Mouse (Mus musculus) stomach, postnatal 0 days (tissue): Measurements from ENCODE around the gene Fam71b. TPM values are rescaled to one million over a fixed set of nuclear protein-coding genes. Genes with fewer than 3 reads are reported as not detected.

Experiments used
- ATAC-seq: fragments of 200-750 bp; cut with Nextera tagmentation; 2 replicates; pipeline ENCODE4 v1.8.0; 2017; ENCODE audit not compliant: low FRiP score, low TSS enrichment
- DNase-seq: peaks from one replicate; pipeline ENCODE4 v3.0.0-alpha.2; 2016; ENCODE audit warnings: low spot score
- H3K27ac ChIP-seq: fragments of 300-500 bp; sonication (generic); replicated peaks from 2 replicates; pipeline ENCODE4 v1.5.1; 2014; ENCODE audit warnings: mild to moderate bottlenecking, control low read depth
- H3K27me3 ChIP-seq: fragments of 300-500 bp; sonication (generic); 2 replicates; pipeline ENCODE4 v1.6.1; 2014; ENCODE audit warnings: low read length; ENCODE audit not compliant: control insufficient read depth, insufficient read depth
- H3K36me3 ChIP-seq: fragments of 300-500 bp; sonication (generic); 2 replicates; pipeline ENCODE4 v1.6.1; 2014; ENCODE audit warnings: low read length, mixed read lengths; ENCODE audit not compliant: control insufficient read depth, insufficient read depth
- H3K4me1 ChIP-seq: fragments of 300-500 bp; sonication (generic); replicated peaks from 2 replicates; pipeline ENCODE4 v1.6.1; 2014; ENCODE audit warnings: antibody characterized with exemption; ENCODE audit not compliant: control insufficient read depth, insufficient read depth
- H3K4me2 ChIP-seq: fragments of 300-500 bp; sonication (generic); replicated peaks from 2 replicates; pipeline ENCODE4 v1.6.1; 2014; ENCODE audit warnings: low read depth, mild to moderate bottlenecking, control low read depth, moderate library complexity
- H3K4me3 ChIP-seq: fragments of 300-500 bp; sonication (generic); 2 replicates; pipeline ENCODE4 v1.5.1; 2014; ENCODE audit warnings: low read depth, low read length, control low read depth
- H3K9ac ChIP-seq: fragments of 300-500 bp; sonication (generic); 2 replicates; pipeline ENCODE4 v1.6.1; 2014; ENCODE audit warnings: mild to moderate bottlenecking, low read length, control low read depth, mixed read lengths
- H3K9me3 ChIP-seq: fragments of 300-500 bp; sonication (generic); 2 replicates; pipeline ENCODE4 v1.6.1; 2016; ENCODE audit warnings: low read length; ENCODE audit not compliant: control insufficient read depth
- CTCF ChIP-seq: IDR thresholded peaks from 2 replicates; pipeline ENCODE4 v1.5.1; 2016; ENCODE audit warnings: antibody characterized with exemption, low read depth, mild to moderate bottlenecking, moderate library complexity
- EP300 ChIP-seq: optimal IDR thresholded peaks from 2 replicates; pipeline ENCODE3; 2016; ENCODE audit warnings: antibody characterized with exemption
- WGBS: fragments of 180-500 bp; shearing (Covaris S2); extraction: QIAGEN DNeasy Blood & Tissue Kit; methylation state at CpG from one replicate; pipeline ENCODE4 v1.1.7; 2014; 5-methylcytosine and 5-hydroxymethylcytosine counted together
- polyA plus RNA-seq: library from polyadenylated mRNA; unstranded; fragments of >200 nt; fragmentation: Nextera tagmentation; extraction: Ambion mirVana; gene quantifications from 2 replicates; pipeline ENCODE4 v1.2.1, GENCODE M21; 2015

The Fam71b gene
- polyA plus RNA-seq, 1 experiment from 2014 or later = not detected

DNA sequence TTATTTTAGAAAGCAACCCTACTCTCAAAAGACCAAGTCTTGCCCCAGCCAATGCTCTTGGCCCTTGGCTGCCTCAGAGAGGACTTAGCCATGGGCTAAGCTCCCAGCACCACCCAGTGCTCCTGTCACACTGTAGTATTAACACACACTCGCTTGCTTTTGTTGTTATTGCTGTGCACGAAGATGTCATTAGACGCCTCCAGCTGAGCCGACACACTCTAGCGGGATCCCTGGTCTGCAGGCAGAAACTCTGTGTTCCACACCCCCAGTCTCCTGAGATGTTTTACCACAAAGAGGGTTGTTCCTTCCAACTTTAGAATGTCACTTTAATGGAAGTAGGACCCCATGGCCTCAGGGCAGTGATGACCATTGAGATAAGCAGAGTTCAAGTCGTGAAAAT is 7.9 kb upstream of the Fam71b start:
- H3K9ac ChIP-seq = no peak overlapping the region
- ATAC-seq = no peak
- no peaks in the 10 kb centered on the region for H3K27me3 ChIP-seq
- no peaks in the 10 kb centered on the region for H3K4me1 ChIP-seq
- H3K4me3 ChIP-seq = no peak overlapping the region
- TF ChIP-seq EP300 = no peak
- no peak for TF ChIP-seq CTCF
- H3K4me2 ChIP-seq = no peak overlapping the region
- WGBS = 69% methylated on average over 6 of the region's 6 CpGs
- H3K27ac ChIP-seq = no peak overlapping the region
- H3K36me3 ChIP-seq = no peaks in the 10 kb centered on the region
- no peaks in the 10 kb centered on the region for H3K9me3 ChIP-seq
- DNase-seq = no peak

GRCm38 (mm10) chr11:46389336-46390117 is 6.8 kb upstream of the Fam71b start, which contains the start of gene Itk:
TSS of gene Itk (minus strand) at chr11:46389515.
- Histone ChIP-seq H3K27ac (no peak within 1 kb of the TSS), H3K9ac (no peak within 1 kb of the TSS), H3K36me3 (no peaks in the 10 kb centered on the region), H3K27me3 (no peaks in the 10 kb centered on the region), H3K4me1 (no peaks in the 10 kb centered on the region), H3K9me3 (no peaks in the 10 kb centered on the region), H3K4me3 (no peak within 1 kb of the TSS), H3K4me2 (no peak within 1 kb of the TSS)
- TF ChIP-seq EP300 (no peak), CTCF (no peak)
- no peak for DNase-seq
- no peak for ATAC-seq
- 77% methylated on average over 13 of the region's 13 CpGs for WGBS

DNA sequence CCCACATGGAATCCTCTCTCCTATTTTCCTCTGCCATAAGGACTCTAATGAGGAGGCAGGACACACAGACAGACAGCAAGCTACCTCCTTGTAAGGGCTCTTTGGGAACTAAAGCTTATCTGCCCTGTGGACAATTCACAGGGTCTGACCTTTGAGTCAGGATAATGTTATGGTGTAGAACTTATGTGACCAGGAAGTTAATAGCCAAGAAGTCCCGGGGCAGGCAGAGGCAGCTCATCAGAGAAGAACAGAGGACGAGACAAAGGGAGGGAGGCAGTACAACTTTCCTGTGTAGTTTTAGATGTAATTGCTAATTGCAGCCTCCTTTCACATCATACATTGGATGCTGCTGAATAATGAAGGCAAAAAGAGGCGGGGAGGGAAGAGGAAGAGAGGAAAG is 5.7 kb upstream of the Fam71b start:
- ATAC-seq (no peak), DNase-seq (no peak)
- TF ChIP-seq CTCF (no peak), EP300 (no peak)
- no peak overlapping the region for H3K4me2 ChIP-seq
- no peaks in the 10 kb centered on the region for H3K9me3 ChIP-seq
- WGBS = 53% methylated on average over 3 of the region's 3 CpGs
- no peak overlapping the region for H3K9ac ChIP-seq
- no peaks in the 10 kb centered on the region for H3K4me1 ChIP-seq
- no peaks in the 10 kb centered on the region for H3K27me3 ChIP-seq
- H3K4me3 ChIP-seq = no peak overlapping the region
- H3K27ac ChIP-seq = no peak overlapping the region
- no peaks in the 10 kb centered on the region for H3K36me3 ChIP-seq

DNA sequence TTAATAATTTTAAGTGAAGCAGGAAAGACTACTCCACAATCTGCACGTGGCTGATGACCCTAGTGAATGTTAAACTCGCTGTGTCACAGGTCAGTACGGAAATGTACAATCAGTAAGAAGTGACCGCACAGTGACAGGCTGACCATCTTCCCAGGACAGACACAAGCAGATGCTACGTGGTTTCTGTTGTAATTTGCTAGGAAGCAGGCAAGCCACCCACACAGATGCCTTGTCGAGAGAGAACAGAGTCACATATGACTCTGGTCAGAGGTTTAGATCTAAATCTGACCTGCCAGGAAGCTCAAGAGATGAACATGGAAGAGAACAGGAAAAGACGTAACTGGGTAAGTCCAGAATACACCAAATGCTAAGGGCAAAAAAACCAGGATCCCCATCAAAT is 3.5 kb upstream of the Fam71b start:
- H3K4me3 ChIP-seq = no peak overlapping the region
- H3K27me3 ChIP-seq = no peaks in the 10 kb centered on the region
- H3K9ac ChIP-seq = no peak overlapping the region
- H3K9me3 ChIP-seq = no peaks in the 10 kb centered on the region
- no peak overlapping the region for H3K4me2 ChIP-seq
- 80% methylated on average over 7 of the region's 7 CpGs for WGBS
- H3K4me1 ChIP-seq = no peaks in the 10 kb centered on the region
- DNase-seq (no peak), ATAC-seq (no peak)
- no peak overlapping the region for H3K27ac ChIP-seq
- H3K36me3 ChIP-seq = no peaks in the 10 kb centered on the region
- TF ChIP-seq EP300 (no peak), CTCF (no peak)

- Histone ChIP-seq H3K27me3 (no peaks in the 10 kb centered on the region), H3K4me1 (no peaks in the 10 kb centered on the region), H3K4me3 (no peak overlapping the region), H3K27ac (no peak overlapping the region), H3K9ac (no peak overlapping the region), H3K4me2 (no peak overlapping the region), H3K9me3 (no peaks in the 10 kb centered on the region), H3K36me3 (no peaks in the 10 kb centered on the region)
- DNase-seq (no peak), ATAC-seq (no peak)
- WGBS = 74% methylated on average over 4 of the region's 4 CpGs
- TF ChIP-seq EP300 (no peak), CTCF (no peak)
These were observed 2.9 kb upstream of the Fam71b start for GRCm38 (mm10) chr11:46393413-46393812.

DNA sequence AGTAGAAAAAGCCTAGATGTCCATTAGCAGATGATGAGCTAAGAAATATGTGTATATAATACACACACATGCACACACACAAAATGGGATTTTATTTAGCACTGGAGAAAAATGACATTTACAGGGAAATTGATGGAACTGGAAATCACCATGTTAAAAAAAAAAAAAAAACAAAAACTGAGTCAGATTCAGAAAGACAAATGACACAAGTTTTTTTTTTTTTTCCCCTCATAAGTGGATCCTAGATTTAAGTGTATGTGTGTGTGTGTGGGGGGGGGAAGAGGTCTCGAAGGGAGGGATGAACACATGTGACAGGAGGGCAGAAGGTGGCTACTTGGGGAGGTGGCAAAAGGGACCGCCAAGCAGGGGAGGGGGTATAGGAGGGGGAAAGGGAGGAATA is 1.3 kb upstream of the Fam71b start:
- Histone ChIP-seq H3K9ac (no peak overlapping the region), H3K27me3 (no peaks in the 10 kb centered on the region), H3K36me3 (no peaks in the 10 kb centered on the region), H3K4me3 (no peak overlapping the region), H3K4me2 (no peak overlapping the region), H3K9me3 (no peaks in the 10 kb centered on the region), H3K27ac (no peak overlapping the region), H3K4me1 (no peaks in the 10 kb centered on the region)
- no peak for TF ChIP-seq CTCF
- TF ChIP-seq EP300 = no peak
- no peak for ATAC-seq
- no peak for DNase-seq
- WGBS = 68% methylated on average over 2 of the region's 2 CpGs
